Mouse (Mus musculus) ES-E14 (cell line): ENCODE measurements around the gene Olfr1366.

Experiments used
- CHD2 ChIP-seq: IDR thresholded peaks from 2 replicates; pipeline ENCODE4 v1.6.1; 2014; ENCODE audit warnings: mild to moderate bottlenecking, low read depth, low read length, inconsistent platforms
- HCFC1 ChIP-seq: IDR thresholded peaks from 2 replicates; pipeline ENCODE4 v1.6.1; 2012; ENCODE audit warnings: low read length, inconsistent platforms, borderline replicate concordance; ENCODE audit not compliant: insufficient read depth
- MAFK ChIP-seq: IDR thresholded peaks from 2 replicates; pipeline ENCODE4 v1.6.1; 2014; ENCODE audit warnings: mild to moderate bottlenecking, low read depth, low read length, inconsistent platforms; ENCODE audit not compliant: insufficient read depth
- ZC3H11A ChIP-seq: IDR thresholded peaks from 2 replicates; pipeline ENCODE4 v1.6.1; 2012; ENCODE audit warnings: low read depth, mild to moderate bottlenecking, inconsistent platforms, low read length, borderline replicate concordance

- TF ChIP-seq CHD2 (no peak), ZC3H11A (no peak), MAFK (no peak), HCFC1 (no peak)
These were observed 55.7 kb downstream of the Olfr1366 start for GRCm38 (mm10) chr13:21486881-21487280.
